Mouse (Mus musculus) testis, adult 10 weeks (tissue): ENCODE measurements around the gene Olfr1254. TPM values are rescaled to one million over a fixed set of nuclear protein-coding genes. Genes with fewer than 3 reads are reported as not detected.

Experiments
- polyA plus RNA-seq: library from polyadenylated mRNA; stranded (reverse); fragments of 350-450 nt; fragmentation: Illumina TruSeq; extraction: RNeasy Lipid Tissue Mini Kit (QIAGEN cat#74804); gene quantifications from one replicate; pipeline ENCODE4 v1.2.3, GENCODE M21; 2014; ENCODE audit warnings: low read depth, low replicate concordance

Olfr1254 gene
- not detected for polyA plus RNA-seq

DNA sequence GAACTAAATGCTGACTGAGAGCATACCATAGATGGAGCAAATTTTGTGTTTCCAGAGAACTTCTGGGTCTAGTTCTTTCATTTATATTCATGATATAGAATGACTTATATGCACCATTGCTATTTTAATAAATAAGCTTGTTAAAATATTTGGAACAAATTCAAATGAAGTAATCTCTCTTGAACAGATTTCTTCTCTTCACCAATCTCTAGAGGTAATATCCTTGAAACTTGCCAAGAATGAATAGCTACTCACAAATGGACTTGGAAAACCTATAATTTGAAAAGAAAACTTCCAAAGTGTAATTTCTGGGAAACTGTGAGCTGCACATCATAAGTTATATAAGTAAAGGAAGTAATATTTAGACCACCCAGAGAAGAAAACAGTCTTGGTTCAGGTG is at the start of gene Olfr1254:
Gene Olfr1254, minus strand, starts transcription at position 101 of the 400 bp plus-strand sequence.

DNA sequence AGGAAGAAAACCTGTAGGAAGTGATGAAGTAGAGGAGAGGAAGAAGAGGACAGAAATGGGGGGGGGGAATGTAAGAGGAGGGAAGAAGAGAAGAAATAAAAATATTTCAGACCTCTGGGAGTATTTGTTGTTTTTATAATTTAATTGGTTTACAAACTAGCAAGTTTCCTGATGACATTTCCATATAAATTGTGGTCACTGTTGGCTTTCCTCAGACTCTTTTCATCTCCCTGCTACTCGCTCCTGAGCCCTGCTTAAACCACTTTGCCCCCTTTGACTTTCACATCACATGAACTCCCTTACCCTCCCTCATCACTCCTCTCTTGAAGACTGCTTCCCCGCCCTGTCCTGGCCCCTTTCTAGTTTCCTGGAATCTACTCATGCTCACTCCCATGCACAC is 48.0 kb upstream of the Olfr1254 start, which contains the start of gene Olfr1256:
Gene Olfr1256, minus strand, starts transcription at position 101 of the 400 bp plus-strand sequence.

DNA sequence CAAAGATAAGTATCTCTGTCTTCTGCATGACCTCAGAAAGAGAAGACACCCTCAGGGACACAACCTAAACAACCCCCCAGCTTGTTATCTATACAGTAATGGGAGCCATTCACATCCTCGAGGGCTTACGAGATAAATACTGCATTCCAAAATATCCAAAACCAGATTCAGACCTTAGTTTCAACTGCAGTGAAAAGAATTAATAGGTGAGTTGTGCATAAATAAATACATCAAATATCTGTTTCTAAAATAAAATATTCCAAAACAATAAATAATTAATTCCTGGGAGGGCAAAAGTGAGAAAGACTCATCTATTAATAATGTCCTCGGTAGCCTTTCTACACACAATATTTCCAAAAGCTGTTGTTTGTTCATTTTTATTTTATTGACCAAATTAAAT is 18.3 kb upstream of the Olfr1254 start, which contains the start of gene Olfr1255:
Gene Olfr1255, plus strand, starts transcription at position 301 of the 400 bp plus-strand sequence.

DNA sequence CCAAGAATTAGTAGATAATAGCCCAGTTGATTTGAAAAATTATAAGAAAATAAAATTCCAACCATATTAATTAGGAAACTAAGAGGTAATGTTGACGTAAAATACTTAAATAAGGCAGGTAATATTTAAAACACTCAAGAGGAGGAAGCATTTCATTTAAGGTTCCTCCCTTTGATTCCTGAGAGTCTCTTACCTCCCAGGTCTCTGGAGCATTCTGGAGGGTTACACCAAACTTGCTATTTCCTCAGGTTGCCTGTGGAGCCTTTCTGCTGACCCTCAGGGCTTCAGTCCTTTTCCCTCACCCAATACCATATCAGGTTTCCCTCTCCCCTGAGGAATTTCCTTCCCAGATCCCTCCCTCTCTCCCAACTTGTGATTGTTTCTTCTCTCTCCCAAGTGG is 36.4 kb downstream of the Olfr1254 start, which contains the start of gene Olfr1253:
Gene Olfr1253, minus strand, starts transcription at position 101 of the 400 bp plus-strand sequence.

Other genes starting within 250 kb of the Olfr1254 start
- not detected for gene Olfr1245, start 215.2 kb downstream of the Olfr1254 start, polyA plus RNA-seq
- not detected for gene Olfr1246, start 200.5 kb downstream of the Olfr1254 start, polyA plus RNA-seq
- gene Olfr1247, start 179.5 kb downstream of the Olfr1254 start, polyA plus RNA-seq: not detected
- gene Olfr1248, start 175.4 kb downstream of the Olfr1254 start, polyA plus RNA-seq: not detected
- not detected for gene Olfr1249, start 158.6 kb downstream of the Olfr1254 start, polyA plus RNA-seq
- gene Olfr1250, start 132.2 kb downstream of the Olfr1254 start, polyA plus RNA-seq: 0.18 TPM
- gene Olfr1251, start 121.7 kb downstream of the Olfr1254 start, polyA plus RNA-seq: 0.34 TPM
- gene Olfr1252, start 68.6 kb downstream of the Olfr1254 start, polyA plus RNA-seq: not detected
- not detected for gene Olfr1253, start 36.5 kb downstream of the Olfr1254 start, polyA plus RNA-seq
- not detected for gene Olfr1255, start 18.4 kb upstream of the Olfr1254 start, polyA plus RNA-seq
- gene Olfr1256, start 47.9 kb upstream of the Olfr1254 start, polyA plus RNA-seq: not detected
- gene Olfr48, start 54.6 kb upstream of the Olfr1254 start, polyA plus RNA-seq: not detected
- 0.14 TPM for gene Olfr1257, start 84.8 kb upstream of the Olfr1254 start, polyA plus RNA-seq
- gene Olfr1258, start 133.7 kb upstream of the Olfr1254 start, polyA plus RNA-seq: not detected
- 0.07 TPM for gene Olfr1259, start 155.0 kb upstream of the Olfr1254 start, polyA plus RNA-seq
- gene Olfr1260, start 180.7 kb upstream of the Olfr1254 start, polyA plus RNA-seq: not detected
- not detected for gene Olfr1261, start 197.6 kb upstream of the Olfr1254 start, polyA plus RNA-seq
- 0.03 TPM for gene Olfr1262, start 206.5 kb upstream of the Olfr1254 start, polyA plus RNA-seq
- 0.04 TPM for gene Olfr1263, start 218.5 kb upstream of the Olfr1254 start, polyA plus RNA-seq
- not detected for gene Olfr1264, start 232.0 kb upstream of the Olfr1254 start, polyA plus RNA-seq
- gene Olfr1265, start 241.7 kb upstream of the Olfr1254 start, polyA plus RNA-seq: not detected